Mouse (Mus musculus) heart, postnatal 0 days (tissue): ENCODE results near the gene Ift122.

Experiments
- CTCF ChIP-seq: IDR thresholded peaks from 2 replicates; pipeline ENCODE4 v1.5.1; 2016; ENCODE audit warnings: antibody characterized with exemption, control low read depth, low read depth
- EP300 ChIP-seq: IDR thresholded peaks from 2 replicates; pipeline ENCODE4 v1.6.1; 2016; ENCODE audit warnings: antibody characterized with exemption, low read depth

- TF ChIP-seq EP300 (no peak), CTCF (no peak)
Measured at GRCm38 (mm10) chr6:115891061-115891460, 37.8 kb downstream of the Ift122 start.
